Mouse (Mus musculus) limb, embryonic 10.5 days (tissue): ENCODE data around the gene Enpp5. TPM values are rescaled to one million over a fixed set of nuclear protein-coding genes. Genes with fewer than 3 reads are reported as not detected.

Experiments
- polyA plus RNA-seq: library from polyadenylated mRNA; unstranded; fragments of >200 nt; fragmentation: Nextera tagmentation; extraction: Ambion mirVana; gene quantifications from 2 replicates; pipeline ENCODE4 v1.2.1, GENCODE M21; 2016

Enpp5 gene
- polyA plus RNA-seq, 1 experiment from 2014 or later, result 7.9 TPM

Other genes with a start within 250 kb of the Enpp5 start
- gene Enpp4, start 27.0 kb downstream of the Enpp5 start, polyA plus RNA-seq, result 2.0 and 2.4 TPM in 2 replicates
- gene Clic5, start 109.8 kb downstream of the Enpp5 start, polyA plus RNA-seq, result 0.06 TPM in 1 of 2 replicates, not detected in the other